Mouse (Mus musculus): ENCODE measurements at regions not wholly inside any gene's neighbourhood (a gene's known extent, or its start where the extent isn't known, plus 50 kb on each side); places are given as distances from the start of the nearest gene placed in this dataset.
A peak's percentile ranks its signal among the peaks of the same experiment; 100 is the strongest.

DNA sequence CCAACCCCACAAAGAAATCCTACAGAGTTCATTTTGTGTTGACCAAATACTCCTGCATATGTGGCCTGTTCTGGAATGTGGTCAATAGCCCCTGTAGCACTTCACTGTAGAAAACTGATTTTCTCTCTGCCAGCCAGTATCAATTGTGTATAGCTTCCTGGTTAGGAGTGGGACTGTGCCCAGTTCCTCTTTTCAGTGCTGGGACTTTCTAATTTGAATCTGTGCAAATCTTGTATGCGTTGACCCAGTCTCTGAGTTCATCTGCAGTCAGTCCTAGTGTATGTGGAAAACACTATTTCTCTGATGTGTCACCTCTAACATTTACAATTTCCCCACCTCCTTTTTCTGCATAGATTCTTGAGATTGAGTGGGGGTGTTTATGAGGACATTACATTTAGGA is 421.3 kb downstream of the Plod2 start:
- H3K9ac ChIP-seq (replicated peaks; ENCODE audit: low read length) = no peak overlapping the region
- no peaks in the 10 kb centered on the region for H3K27me3 ChIP-seq (ENCODE audit: insufficient read depth, low read length)
- no peak overlapping the region for H3K27ac ChIP-seq
- no peak for TF ChIP-seq CTCF (IDR thresholded peaks at IDR 0.05; ENCODE audit: low read depth)
- H3K4me2 ChIP-seq (ENCODE audit: low read depth, low read length) = no peak overlapping the region
- no peaks in the 10 kb centered on the region for H3K36me3 ChIP-seq (ENCODE audit: insufficient read depth, low read length)
- H3K4me3 ChIP-seq (ENCODE audit: low read length) = no peak overlapping the region
- no peak for DNase-seq (ENCODE audit: low spot score)
- H3K4me1 ChIP-seq (ENCODE audit: insufficient read depth, low read length) = no peaks in the 10 kb centered on the region
- WGBS = 87% methylated on average over 1 of the region's 1 CpGs
- no peak for ATAC-seq
- H3K9me3 ChIP-seq (ENCODE audit: low read length) = no peaks in the 10 kb centered on the region

GRCm38 (mm10) chr9:92991759-92992158 is 449.7 kb downstream of the Plod2 start:
- no peaks in the 10 kb centered on the region for H3K27me3 ChIP-seq (ENCODE audit: insufficient read depth, low read length)
- no peak overlapping the region for H3K9ac ChIP-seq (replicated peaks; ENCODE audit: low read length)
- no peak overlapping the region for H3K27ac ChIP-seq
- H3K4me2 ChIP-seq (ENCODE audit: low read depth, low read length) = no peak overlapping the region
- DNase-seq (ENCODE audit: low spot score) (peak; percentile 39), ATAC-seq (no peak)
- H3K9me3 ChIP-seq (ENCODE audit: low read length) = no peaks in the 10 kb centered on the region
- no peaks in the 10 kb centered on the region for H3K36me3 ChIP-seq (ENCODE audit: insufficient read depth, low read length)
- H3K4me3 ChIP-seq (ENCODE audit: low read length) = no peak overlapping the region
- WGBS = 16% methylated on average over 6 of the region's 6 CpGs
- H3K4me1 ChIP-seq (ENCODE audit: insufficient read depth, low read length) = no peaks in the 10 kb centered on the region
- TF ChIP-seq CTCF (IDR thresholded peaks at IDR 0.05; ENCODE audit: low read depth) = no peak

GRCm38 (mm10) chr9:92996156-92996555 is 454.1 kb downstream of the Plod2 start:
- H3K4me2 ChIP-seq (ENCODE audit: low read depth, low read length) = no peak overlapping the region
- H3K27ac ChIP-seq = no peak overlapping the region
- 60% methylated on average over 2 of the region's 2 CpGs for WGBS
- ATAC-seq (no peak), DNase-seq (ENCODE audit: low spot score) (no peak)
- H3K4me3 ChIP-seq (ENCODE audit: low read length) = no peak overlapping the region
- H3K9me3 ChIP-seq (ENCODE audit: low read length) = no peaks in the 10 kb centered on the region
- H3K4me1 ChIP-seq (ENCODE audit: insufficient read depth, low read length) = no peaks in the 10 kb centered on the region
- no peaks in the 10 kb centered on the region for H3K27me3 ChIP-seq (ENCODE audit: insufficient read depth, low read length)
- no peak for TF ChIP-seq CTCF (IDR thresholded peaks at IDR 0.05; ENCODE audit: low read depth)
- H3K36me3 ChIP-seq (ENCODE audit: insufficient read depth, low read length) = no peaks in the 10 kb centered on the region
- H3K9ac ChIP-seq (replicated peaks; ENCODE audit: low read length) = no peak overlapping the region

DNA sequence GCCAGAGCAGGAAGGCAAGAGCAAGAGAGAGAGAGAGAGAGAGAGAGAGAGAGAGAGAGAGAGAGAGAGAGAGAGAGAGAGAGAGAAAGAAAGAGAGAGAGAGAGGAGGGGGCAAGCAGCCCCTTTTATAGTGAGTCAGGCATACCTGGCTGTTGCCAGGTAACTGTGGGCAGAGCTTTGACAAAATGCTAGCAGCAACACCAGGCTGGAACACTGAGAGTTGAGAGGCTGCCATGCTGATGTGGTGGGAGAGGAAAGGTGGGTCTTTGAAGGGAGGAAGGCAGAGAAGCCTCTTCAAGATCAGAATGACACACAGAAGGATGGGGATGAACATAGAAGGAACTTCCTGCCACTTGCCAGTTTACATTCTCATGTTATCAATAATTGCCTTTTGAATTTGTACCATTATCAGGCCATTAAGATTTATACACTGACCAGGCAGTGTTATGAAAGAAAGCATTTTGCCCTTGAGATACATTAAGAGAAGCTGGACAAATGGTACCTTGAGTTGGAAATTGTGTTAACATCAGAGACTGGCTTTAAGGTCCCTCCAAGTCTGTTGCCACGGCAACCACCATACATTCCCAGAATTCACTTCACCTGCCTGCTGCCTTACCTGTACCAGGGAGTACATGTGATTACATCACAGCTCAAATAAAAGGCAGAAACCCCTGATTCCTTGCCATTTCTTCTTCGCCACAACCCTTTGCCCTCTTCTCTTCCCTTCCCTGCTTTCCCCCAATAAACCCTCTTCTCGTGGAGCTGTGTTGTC is 463.3 kb downstream of the Plod2 start:
- 79% methylated on average over 3 of the region's 3 CpGs for WGBS
- TF ChIP-seq CTCF (IDR thresholded peaks at IDR 0.05; ENCODE audit: low read depth) = no peak
- H3K4me2 ChIP-seq (ENCODE audit: low read depth, low read length) = no peak overlapping the region
- H3K9ac ChIP-seq (replicated peaks; ENCODE audit: low read length) = no peak overlapping the region
- no peak overlapping the region for H3K27ac ChIP-seq
- no peak for ATAC-seq
- no peak overlapping the region for H3K4me3 ChIP-seq (ENCODE audit: low read length)
- no peaks in the 10 kb centered on the region for H3K36me3 ChIP-seq (ENCODE audit: insufficient read depth, low read length)
- no peaks in the 10 kb centered on the region for H3K4me1 ChIP-seq (ENCODE audit: insufficient read depth, low read length)
- no peaks in the 10 kb centered on the region for H3K9me3 ChIP-seq (ENCODE audit: low read length)
- no peaks in the 10 kb centered on the region for H3K27me3 ChIP-seq (ENCODE audit: insufficient read depth, low read length)
- peak; percentile 25 for DNase-seq (ENCODE audit: low spot score)

DNA sequence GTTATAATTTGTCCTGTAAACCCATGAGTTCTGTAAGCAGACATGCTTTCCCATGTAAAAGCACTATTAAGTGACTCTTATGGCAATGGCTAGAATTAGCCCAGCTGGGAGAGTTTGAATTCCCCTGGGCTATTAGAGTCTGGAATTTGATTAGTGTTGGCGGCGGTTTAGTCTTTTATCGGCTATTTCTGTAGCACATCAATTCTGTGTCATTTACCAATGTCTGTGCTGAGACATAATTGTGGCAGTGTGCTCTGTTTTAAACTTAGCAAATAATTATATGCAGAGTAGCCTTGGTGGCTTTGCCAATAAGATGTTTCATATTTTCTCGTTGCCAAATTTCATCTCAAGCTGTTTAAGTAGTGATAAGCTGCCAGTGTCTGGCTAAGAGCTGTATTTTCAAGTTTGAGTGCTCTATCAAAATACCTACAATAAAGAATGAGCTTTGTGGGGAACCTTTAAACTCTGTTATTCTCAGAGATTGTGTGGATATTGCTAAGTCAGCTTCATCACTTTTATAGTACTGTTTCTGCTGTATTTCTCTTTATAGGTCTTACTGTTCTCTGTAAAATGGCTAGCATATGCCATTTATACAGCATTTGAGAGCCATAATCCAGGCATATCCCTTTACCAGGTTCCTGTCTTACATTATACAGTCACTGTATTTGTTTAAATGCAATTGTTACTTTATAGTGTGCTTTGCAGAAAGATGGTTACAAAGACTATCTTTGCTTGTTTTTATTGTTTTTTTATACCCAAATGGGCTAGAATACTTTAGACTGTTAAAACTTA is 466.7 kb downstream of the Plod2 start:
- DNase-seq (ENCODE audit: low spot score) (peak; percentile 31), ATAC-seq (no peak)
- Histone ChIP-seq H3K9ac (replicated peaks; ENCODE audit: low read length) (no peak overlapping the region), H3K9me3 (ENCODE audit: low read length) (no peaks in the 10 kb centered on the region), H3K4me1 (ENCODE audit: insufficient read depth, low read length) (no peaks in the 10 kb centered on the region), H3K27ac (no peak overlapping the region), H3K4me3 (ENCODE audit: low read length) (no peak overlapping the region), H3K4me2 (ENCODE audit: low read depth, low read length) (no peak overlapping the region), H3K27me3 (ENCODE audit: insufficient read depth, low read length) (no peaks in the 10 kb centered on the region), H3K36me3 (ENCODE audit: insufficient read depth, low read length) (no peaks in the 10 kb centered on the region)
- 38% methylated on average over 4 of the region's 4 CpGs for WGBS
- TF ChIP-seq CTCF (IDR thresholded peaks at IDR 0.05; ENCODE audit: low read depth) = no peak

- no peaks in the 10 kb centered on the region for H3K27me3 ChIP-seq (ENCODE audit: insufficient read depth, low read length)
- no peaks in the 10 kb centered on the region for H3K4me1 ChIP-seq (ENCODE audit: insufficient read depth, low read length)
- TF ChIP-seq CTCF (IDR thresholded peaks at IDR 0.05; ENCODE audit: low read depth) = no peak
- no peak overlapping the region for H3K27ac ChIP-seq
- no peak overlapping the region for H3K9ac ChIP-seq (replicated peaks; ENCODE audit: low read length)
- no peaks in the 10 kb centered on the region for H3K36me3 ChIP-seq (ENCODE audit: insufficient read depth, low read length)
- no peak for DNase-seq (ENCODE audit: low spot score)
- H3K9me3 ChIP-seq (ENCODE audit: low read length) = no peaks in the 10 kb centered on the region
- WGBS = 46% methylated on average over 10 of the region's 10 CpGs
- H3K4me2 ChIP-seq (ENCODE audit: low read depth, low read length) = no peak overlapping the region
- no peak overlapping the region for H3K4me3 ChIP-seq (ENCODE audit: low read length)
- ATAC-seq = no peak
These were observed 502.4 kb downstream of the Plod2 start for GRCm38 (mm10) chr9:93044298-93044912.

Data from hindbrain, postnatal 0 days (tissue).